Mouse (Mus musculus): ENCODE results near the gene Jade1. TPM values are rescaled to one million over a fixed set of nuclear protein-coding genes. Genes with fewer than 3 reads are reported as not detected.

Jade1 gene
- polyA plus RNA-seq, 1 experiment = 37.0 TPM

DNA sequence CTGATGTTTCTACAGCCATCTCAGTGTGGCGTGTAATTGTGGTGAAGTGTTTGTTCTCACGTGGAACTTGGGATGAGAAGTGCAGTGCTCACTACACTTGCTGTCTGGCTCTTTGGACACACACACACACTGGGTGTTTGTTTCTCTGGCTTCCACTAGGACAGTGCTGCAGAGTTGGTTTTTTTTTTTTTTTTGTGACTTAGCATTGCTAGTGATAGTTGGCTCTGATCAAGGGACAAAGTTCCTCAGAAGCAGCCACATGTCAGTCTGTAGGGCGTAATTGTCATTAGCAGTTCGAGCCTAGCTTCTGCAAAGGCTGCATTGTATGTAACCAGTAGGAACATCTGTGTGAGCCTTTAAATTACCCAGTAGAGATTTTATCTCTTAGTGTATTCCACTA, 16.6 kb downstream of the Jade1 start:
- H3K4me1 ChIP-seq (ENCODE audit: control insufficient read depth, insufficient read depth, low read length) = peaks cover 12% of the 10 kb centered on the region
- no peak for TF ChIP-seq POLR2A (IDR thresholded peaks at IDR 0.05; ENCODE audit: low read depth, low read length)
- TF ChIP-seq CTCF (IDR thresholded peaks at IDR 0.05; ENCODE audit: borderline replicate concordance, insufficient read depth, low read length) = no peak
- no peak overlapping the region for H3K27ac ChIP-seq (ENCODE audit: insufficient read depth, low read length)
- H3K4me3 ChIP-seq (ENCODE audit: insufficient read depth, low read length) = no peak overlapping the region

DNA sequence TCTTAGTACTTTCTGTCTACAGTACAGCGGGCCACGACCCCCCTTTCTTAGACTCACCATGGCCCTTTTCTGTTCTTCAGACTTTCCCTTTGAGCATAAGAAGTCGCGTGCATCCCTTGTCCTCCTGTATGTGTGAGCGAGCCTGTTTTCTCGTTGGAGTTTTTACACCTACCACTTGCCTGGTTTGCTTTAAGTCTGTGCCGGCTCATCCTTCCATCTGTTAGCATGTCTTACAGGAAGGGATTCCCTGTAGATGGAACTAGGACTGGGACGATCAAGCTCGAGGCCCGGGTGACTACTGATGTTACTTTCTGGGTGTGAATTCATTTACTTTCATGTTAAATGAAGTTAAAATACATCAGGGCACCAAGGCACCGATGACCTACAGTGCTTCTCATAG, 17.4 kb downstream of the Jade1 start:
- TF ChIP-seq POLR2A (IDR thresholded peaks at IDR 0.05; ENCODE audit: low read depth, low read length) (no peak), CTCF (IDR thresholded peaks at IDR 0.05; ENCODE audit: borderline replicate concordance, insufficient read depth, low read length) (no peak)
- H3K27ac ChIP-seq (ENCODE audit: insufficient read depth, low read length) = no peak overlapping the region
- H3K4me3 ChIP-seq (ENCODE audit: insufficient read depth, low read length) = no peak overlapping the region
- peaks cover 12% of the 10 kb centered on the region for H3K4me1 ChIP-seq (ENCODE audit: control insufficient read depth, insufficient read depth, low read length)

DNA sequence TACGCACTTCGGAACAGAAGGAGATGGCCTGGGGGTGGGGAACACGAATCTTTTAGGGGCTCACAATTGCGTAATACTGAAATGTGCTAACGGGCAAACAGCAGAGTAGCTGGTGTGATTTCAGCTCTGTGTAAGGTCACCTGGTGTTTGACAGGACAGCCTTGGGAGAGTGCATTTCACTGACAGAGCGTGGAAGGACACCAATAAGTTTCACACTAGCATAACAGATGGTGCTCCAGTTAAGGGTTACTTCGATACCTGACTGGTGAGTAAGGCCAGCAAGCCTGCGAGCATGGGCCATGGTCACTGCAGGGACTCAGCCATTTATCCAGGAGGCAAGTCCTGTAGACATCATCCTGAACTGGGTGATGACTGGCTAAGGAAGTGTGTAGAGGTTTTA, 18.7 kb downstream of the Jade1 start:
- no peak for TF ChIP-seq CTCF (IDR thresholded peaks at IDR 0.05; ENCODE audit: borderline replicate concordance, insufficient read depth, low read length)
- no peak for TF ChIP-seq POLR2A (IDR thresholded peaks at IDR 0.05; ENCODE audit: low read depth, low read length)
- H3K4me1 ChIP-seq (ENCODE audit: control insufficient read depth, insufficient read depth, low read length) = peaks cover 12% of the 10 kb centered on the region
- H3K27ac ChIP-seq (ENCODE audit: insufficient read depth, low read length) = no peak overlapping the region

DNA sequence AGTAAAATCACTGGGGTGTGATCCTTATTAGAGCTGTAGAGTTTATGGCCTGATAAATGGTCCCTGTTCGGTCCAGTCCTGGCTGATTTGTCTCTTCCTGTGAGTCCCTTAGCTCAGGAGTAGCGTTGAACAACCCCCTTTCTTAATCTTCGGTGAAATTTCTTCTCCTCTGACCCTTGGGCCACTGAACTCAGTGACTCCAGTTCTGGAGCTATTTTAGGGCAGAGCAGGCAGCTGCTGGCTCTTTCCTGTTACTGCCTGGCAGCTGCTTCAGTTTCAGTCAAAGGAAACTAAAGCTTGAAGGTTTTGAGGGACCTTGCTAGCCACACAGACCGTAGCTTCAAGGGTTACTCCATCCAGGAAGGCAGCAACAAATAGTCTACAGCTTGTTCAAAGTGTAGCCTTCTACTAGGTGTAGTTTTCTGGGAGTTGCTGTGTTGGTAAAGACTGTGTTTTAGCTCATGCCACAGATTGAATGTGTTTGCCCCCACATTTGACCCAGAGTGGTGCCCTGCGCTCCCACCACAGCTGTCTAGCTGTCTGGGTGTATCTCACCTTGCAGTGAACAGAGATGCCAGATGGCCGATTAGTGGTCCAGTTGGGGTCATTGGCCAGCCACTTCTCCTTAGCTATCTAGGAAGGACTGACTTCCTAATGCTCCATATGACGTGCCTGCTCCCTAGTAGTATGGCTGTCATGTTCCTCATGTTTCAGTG, 19.3 kb downstream of the Jade1 start:
- Histone ChIP-seq H3K4me1 (ENCODE audit: control insufficient read depth, insufficient read depth, low read length) (peaks cover 12% of the 10 kb centered on the region), H3K4me3 (ENCODE audit: insufficient read depth, low read length) (no peak overlapping the region), H3K27ac (ENCODE audit: insufficient read depth, low read length) (no peak overlapping the region)
- TF ChIP-seq CTCF (IDR thresholded peaks at IDR 0.05; ENCODE audit: borderline replicate concordance, insufficient read depth, low read length) (no peak), POLR2A (IDR thresholded peaks at IDR 0.05; ENCODE audit: low read depth, low read length) (no peak)

More for the DNA sequence above, 18.7 kb downstream of the Jade1 start:
- H3K4me3 ChIP-seq (ENCODE audit: insufficient read depth, low read length) = no peak overlapping the region

DNA sequence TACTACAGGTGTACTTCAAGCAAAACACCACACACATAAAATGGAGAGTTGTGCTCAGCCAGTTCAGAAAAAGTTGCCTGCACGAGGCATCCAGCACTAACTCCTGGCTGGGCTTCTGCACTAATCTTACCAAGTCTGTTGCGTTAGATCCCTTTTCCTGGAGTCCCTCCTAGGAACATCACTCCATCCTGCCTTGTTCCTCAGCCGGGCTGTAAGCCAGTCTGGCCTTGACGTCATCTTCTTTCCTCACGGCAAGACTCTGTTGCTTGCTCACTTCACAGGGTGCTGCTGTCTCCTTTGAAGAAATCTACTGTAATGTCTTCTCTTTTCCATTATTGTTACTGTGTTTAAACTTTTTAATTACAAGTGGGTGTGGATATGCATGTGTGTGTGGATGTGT, 20.4 kb downstream of the Jade1 start:
- no peak overlapping the region for H3K4me3 ChIP-seq (ENCODE audit: insufficient read depth, low read length)
- no peak overlapping the region for H3K27ac ChIP-seq (ENCODE audit: insufficient read depth, low read length)
- no peak for TF ChIP-seq POLR2A (IDR thresholded peaks at IDR 0.05; ENCODE audit: low read depth, low read length)
- TF ChIP-seq CTCF (IDR thresholded peaks at IDR 0.05; ENCODE audit: borderline replicate concordance, insufficient read depth, low read length) = no peak
- peaks cover 14% of the 10 kb centered on the region for H3K4me1 ChIP-seq (ENCODE audit: control insufficient read depth, insufficient read depth, low read length)

DNA sequence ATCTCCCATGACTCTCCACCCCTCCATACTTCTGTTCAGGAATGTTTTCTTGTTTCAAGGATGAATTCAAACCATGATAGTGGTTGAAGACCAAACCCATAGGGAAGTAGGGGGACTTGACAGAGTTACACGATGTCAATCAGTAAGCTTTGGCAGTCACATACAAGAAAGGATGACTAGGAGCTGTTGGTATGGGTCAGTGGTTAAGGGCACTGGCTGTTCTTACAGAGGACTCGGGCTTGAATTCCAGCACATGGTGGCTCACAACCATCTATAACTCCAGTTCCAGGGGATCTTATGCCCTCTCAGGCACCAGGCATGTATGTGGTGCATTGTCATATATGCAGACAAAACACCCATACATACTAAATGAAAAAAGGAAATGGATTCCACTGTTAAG, 21.7 kb downstream of the Jade1 start:
- TF ChIP-seq POLR2A (IDR thresholded peaks at IDR 0.05; ENCODE audit: low read depth, low read length) (no peak), CTCF (IDR thresholded peaks at IDR 0.05; ENCODE audit: borderline replicate concordance, insufficient read depth, low read length) (no peak)
- no peak overlapping the region for H3K27ac ChIP-seq (ENCODE audit: insufficient read depth, low read length)
- peaks cover 14% of the 10 kb centered on the region for H3K4me1 ChIP-seq (ENCODE audit: control insufficient read depth, insufficient read depth, low read length)
- H3K4me3 ChIP-seq (ENCODE audit: insufficient read depth, low read length) = no peak overlapping the region

DNA sequence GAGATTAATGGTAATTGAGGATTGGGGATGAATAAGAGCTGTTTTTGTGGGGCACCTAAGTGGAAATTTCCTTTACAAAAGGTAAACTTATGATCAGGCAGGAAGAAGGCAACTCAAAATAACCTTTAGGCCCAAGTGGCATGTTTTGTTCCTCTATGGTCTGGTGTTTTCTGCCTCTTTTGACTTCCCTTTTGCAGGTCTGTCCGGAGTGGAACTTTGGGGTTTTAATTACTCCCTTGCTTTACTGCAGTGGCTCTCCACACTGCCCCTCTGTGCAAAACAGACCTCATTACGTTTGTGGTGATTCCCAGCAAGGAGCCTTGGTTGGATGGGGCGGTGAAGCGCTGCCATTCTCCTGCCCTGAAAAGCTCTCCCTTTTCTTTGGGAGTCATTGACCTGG, 24.3 kb downstream of the Jade1 start:
- no peak overlapping the region for H3K27ac ChIP-seq (ENCODE audit: insufficient read depth, low read length)
- H3K4me1 ChIP-seq (ENCODE audit: control insufficient read depth, insufficient read depth, low read length) = peaks cover 9% of the 10 kb centered on the region
- no peak overlapping the region for H3K4me3 ChIP-seq (ENCODE audit: insufficient read depth, low read length)
- no peak for TF ChIP-seq CTCF (IDR thresholded peaks at IDR 0.05; ENCODE audit: borderline replicate concordance, insufficient read depth, low read length)
- no peak for TF ChIP-seq POLR2A (IDR thresholded peaks at IDR 0.05; ENCODE audit: low read depth, low read length)

DNA sequence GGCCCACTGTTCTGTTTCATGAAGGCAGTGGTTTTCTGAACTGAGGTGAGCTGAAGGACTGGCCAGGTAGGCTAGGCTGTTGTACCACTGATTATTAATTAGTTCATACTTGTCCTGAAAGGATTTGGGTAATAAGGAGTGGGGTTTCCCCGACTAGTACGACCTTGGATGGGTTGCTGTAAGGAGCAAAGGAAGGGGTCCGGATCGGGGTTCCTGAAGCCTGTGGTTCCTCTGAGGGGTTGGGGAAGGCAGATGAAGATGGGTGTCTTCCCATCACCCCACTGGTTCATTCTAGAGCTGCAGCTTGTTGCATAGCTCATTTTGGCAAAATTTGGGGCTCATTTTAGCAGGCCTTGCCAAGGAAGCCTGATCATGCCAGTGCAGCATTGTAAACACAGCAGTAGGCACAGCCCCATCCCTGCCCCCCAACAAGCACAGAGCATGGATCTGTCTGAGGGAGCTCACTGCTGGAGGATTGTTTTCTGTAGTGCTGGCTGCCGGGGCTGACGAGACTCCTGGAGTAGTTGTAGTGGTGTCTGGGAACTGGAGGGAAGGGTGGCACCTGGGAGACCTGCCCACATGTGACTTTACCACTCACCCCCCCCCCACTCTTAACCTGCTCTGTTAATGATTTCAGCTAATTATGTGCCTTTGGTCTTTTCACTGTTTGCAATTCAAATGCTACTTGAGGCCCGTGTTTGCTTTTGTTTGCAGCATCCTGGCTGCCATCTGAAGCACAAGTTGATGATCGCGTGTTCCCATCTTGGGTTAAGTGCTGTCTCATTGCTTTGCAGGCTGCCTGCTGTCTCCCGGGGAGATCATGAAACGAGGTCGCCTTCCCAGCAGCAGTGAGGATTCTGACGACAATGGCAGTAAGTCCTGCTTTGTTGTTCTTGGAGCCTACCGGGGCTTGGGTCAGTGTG, 25.1 kb downstream of the Jade1 start:
- H3K27ac ChIP-seq (ENCODE audit: insufficient read depth, low read length) = no peak overlapping the region
- no peak overlapping the region for H3K4me3 ChIP-seq (ENCODE audit: insufficient read depth, low read length)
- H3K4me1 ChIP-seq (ENCODE audit: control insufficient read depth, insufficient read depth, low read length) = peaks cover 9% of the 10 kb centered on the region
- TF ChIP-seq POLR2A (IDR thresholded peaks at IDR 0.05; ENCODE audit: low read depth, low read length) (no peak), CTCF (IDR thresholded peaks at IDR 0.05; ENCODE audit: borderline replicate concordance, insufficient read depth, low read length) (no peak)

DNA sequence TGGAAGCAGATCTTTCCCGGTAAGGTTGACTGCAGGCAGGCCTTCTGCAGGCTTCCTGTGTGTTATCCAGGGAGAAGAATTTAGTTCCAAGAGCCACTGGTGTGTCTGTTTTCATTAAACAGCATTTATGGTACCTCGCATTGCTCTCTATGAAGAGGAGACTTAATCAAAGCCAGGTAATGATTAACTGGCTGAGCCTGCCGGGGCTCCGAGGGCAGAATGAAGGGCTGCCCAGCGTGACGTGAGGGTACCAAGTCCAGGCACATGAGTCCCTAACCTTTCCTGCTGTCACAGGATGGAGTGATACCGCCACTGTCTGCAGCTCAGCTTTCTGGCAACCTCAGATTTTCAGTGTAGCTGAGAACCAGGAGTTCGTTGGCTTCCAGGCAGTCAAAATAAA, 25.9 kb downstream of the Jade1 start:
- Histone ChIP-seq H3K4me1 (ENCODE audit: control insufficient read depth, insufficient read depth, low read length) (peaks cover 14% of the 10 kb centered on the region), H3K4me3 (ENCODE audit: insufficient read depth, low read length) (no peak overlapping the region), H3K27ac (ENCODE audit: insufficient read depth, low read length) (no peak overlapping the region)
- TF ChIP-seq POLR2A (IDR thresholded peaks at IDR 0.05; ENCODE audit: low read depth, low read length) = no peak
- no peak for TF ChIP-seq CTCF (IDR thresholded peaks at IDR 0.05; ENCODE audit: borderline replicate concordance, insufficient read depth, low read length)

DNA sequence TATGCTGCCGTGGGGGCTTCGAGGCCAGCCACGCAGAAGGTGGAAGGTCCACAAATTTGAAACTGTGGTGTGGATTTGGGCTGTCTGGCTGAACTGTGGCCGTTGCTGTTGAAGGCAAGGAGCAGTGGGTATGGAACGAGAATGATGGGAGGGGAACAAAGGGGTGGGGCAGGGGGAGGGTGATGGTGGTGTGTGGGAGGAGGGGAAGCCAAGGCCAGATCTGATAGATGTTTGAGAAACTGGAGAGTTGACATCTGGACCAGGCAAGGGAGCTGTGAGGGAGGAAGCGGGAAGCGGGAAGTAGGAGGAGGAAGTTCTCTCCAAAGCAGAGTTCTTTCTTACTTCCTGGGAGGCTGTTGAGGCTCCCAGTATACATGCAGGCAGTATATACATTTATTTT, 26.7 kb downstream of the Jade1 start:
- peaks cover 13% of the 10 kb centered on the region for H3K4me1 ChIP-seq (ENCODE audit: control insufficient read depth, insufficient read depth, low read length)
- no peak overlapping the region for H3K27ac ChIP-seq (ENCODE audit: insufficient read depth, low read length)
- no peak for TF ChIP-seq POLR2A (IDR thresholded peaks at IDR 0.05; ENCODE audit: low read depth, low read length)
- no peak for TF ChIP-seq CTCF (IDR thresholded peaks at IDR 0.05; ENCODE audit: borderline replicate concordance, insufficient read depth, low read length)
- H3K4me3 ChIP-seq (ENCODE audit: insufficient read depth, low read length) = no peak overlapping the region
